Mouse (Mus musculus) heart, postnatal 25 days (tissue): ENCODE results near the gene Ccin. TPM values are rescaled to one million over a fixed set of nuclear protein-coding genes. Genes with fewer than 3 reads are reported as not detected.

ENCODE experiments used
- DNase-seq: peaks from one replicate; pipeline ENCODE4 v3.0.0; 2022; ENCODE audit warnings: low spot score
- intact Hi-C: fragments of 180-260 bp; cut with DNase I; formaldehyde crosslinking; loops from one replicate; pipeline ENCODE4 v1.15.1; 2025
- total RNA-seq, 2 experiments: library from RNA; stranded (reverse); gene quantifications; 2 replicates each; pipeline ENCODE4 v1.2.3; 2021

Ccin gene
- not detected for total RNA-seq

- intact Hi-C loops = loop anchor here (5.0 kb wide), 2 partner anchors 36 to 76 kb away; no protein-coding TSS in a partner anchor
- no peak for DNase-seq
Measured at GRCm38 (mm10) chr4:43983181-43983580, at the start of gene Ccin. Gene Ccin, plus strand, starts transcription at chr4:43983483.

DNA sequence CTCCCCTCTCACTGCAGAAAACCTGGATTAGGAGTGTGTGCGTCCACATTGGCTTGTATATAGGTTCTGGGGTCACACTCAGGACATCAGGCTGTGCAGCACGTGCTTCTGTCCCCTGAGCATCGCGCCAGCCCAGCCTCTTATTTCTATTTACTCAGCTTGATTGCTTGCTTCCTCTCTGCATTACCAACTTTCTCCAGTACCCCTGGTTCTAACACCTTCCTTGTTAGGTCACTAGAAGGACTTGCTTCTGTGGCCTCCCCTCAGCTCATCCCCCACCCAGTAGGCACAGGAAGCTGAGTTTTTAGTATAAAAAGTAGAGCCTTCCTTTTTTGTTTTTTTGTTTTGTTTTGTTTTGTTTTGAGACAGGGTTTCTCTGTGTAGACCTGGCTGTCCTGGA, 47.1 kb upstream of the Ccin start:
- no peak for DNase-seq
- intact Hi-C loops = no loop called here

- no peak for DNase-seq
Measured at GRCm38 (mm10) chr4:43936749-43937674, 46.3 kb upstream of the Ccin start.

DNA sequence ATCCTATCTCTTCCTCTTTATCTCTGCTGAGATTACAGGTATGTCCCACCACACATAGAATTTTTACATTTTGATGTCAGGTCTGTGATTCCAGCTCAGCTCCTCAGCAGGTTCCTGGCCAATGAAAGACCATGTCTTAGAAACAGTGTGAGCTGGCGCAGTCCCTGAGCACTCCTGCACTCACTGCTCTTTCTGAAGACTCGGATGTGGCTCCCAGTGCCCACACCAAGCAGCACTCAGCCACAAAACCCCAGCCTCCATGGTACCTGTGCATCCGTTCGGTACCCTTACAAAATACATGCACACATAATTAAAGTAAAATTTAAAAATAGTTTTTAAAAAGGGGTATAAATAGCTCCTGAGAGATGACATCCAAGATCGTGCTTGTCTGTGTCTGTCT, 42.0 kb upstream of the Ccin start:
- no peak for DNase-seq
- intact Hi-C loops = no loop called here

More at GRCm38 (mm10) chr4:43936749-43937674, 46.3 kb upstream of the Ccin start:
- intact Hi-C loops = no loop called here

- DNase-seq = no peak
- intact Hi-C loops = no loop called here
Measured at GRCm38 (mm10) chr4:43942421-43942820, 40.9 kb upstream of the Ccin start.

DNA sequence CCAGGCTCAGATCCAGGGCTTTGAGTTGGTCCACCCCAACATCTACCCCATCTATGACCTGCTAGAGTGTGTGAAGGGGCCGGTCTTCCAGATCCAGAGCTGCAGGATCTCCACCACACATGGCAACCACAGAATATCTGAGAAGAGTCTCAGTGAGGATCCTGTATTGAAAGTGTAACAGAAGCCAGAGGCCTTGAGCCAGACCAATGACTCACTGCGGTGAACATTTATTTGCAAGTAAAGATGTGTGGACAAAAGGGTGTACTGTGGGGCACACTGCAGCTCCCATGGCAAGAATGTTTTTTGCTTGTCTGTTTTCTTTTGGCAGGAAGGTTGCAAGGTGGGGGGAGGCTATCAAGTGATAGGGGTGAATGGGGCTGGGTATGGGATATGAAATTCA, 35.7 kb upstream of the Ccin start:
- intact Hi-C loops = loop anchor here (5.0 kb wide), 1 partner anchor 35 kb away; the partner anchor contains the start of gene Ccin
- no peak for DNase-seq

- peak; percentile 66 for DNase-seq
- intact Hi-C loops = no loop called here
Measured at GRCm38 (mm10) chr4:43957292-43957845, 25.9 kb upstream of the Ccin start, which contains the start of gene Glipr2. Gene Glipr2, plus strand, starts transcription at chr4:43957401.

- peak; percentile 49 for DNase-seq
Measured at GRCm38 (mm10) chr4:43957846-43958461, 25.3 kb upstream of the Ccin start.

DNA sequence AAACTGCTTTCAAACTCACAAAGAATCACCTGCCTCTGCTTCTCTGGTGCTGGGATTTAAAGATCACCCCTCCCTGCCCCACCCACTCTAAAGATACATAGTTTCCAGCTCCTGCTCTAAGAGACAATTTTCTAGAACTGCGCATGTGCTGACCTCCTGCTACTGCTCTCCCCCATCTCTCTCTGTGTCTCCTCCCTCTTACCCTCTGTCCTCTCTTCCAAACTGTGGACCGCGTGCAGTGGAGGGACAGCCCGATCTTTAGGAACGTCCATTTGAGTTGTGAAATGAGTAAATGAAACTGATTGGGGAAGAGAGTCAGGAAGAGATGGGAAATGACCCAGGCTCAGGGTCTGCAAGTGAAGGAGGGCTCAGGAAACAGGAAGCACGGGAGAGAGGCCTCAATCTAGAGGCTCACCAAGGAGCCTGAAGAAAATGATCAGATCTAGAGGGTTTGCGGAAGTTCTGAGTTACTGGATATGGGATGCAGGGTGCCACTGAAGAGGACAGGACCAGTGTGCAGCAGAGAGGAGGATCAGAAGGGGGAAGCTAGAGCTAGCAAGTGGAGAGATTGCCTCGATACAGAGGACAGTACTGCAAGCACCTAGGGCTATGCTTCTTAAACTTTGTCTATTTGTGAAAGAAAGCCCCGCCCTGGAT, 23.6 kb upstream of the Ccin start:
- no peak for DNase-seq
- intact Hi-C loops = no loop called here

More at GRCm38 (mm10) chr4:43957846-43958461, 25.3 kb upstream of the Ccin start:
- intact Hi-C loops = no loop called here

DNA sequence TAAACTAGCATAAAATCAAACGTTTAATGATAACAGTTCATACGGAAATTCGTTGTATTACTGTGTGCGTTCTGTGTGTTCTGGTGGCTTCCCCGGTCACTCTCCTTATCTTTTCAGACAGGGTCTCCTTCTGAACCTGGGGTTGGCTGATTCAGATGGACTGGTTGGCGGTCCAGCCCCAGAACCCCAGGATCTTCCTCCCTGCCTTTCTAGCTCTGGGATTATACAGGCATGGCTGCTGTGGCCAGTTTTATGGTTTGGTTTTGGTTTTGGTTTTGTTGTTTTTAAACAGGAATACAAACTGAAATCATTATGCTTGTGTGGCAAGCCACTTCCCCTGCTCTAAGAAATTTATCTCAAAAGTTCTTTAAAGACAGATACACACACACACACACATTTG, 23.1 kb upstream of the Ccin start:
- no peak for DNase-seq
- intact Hi-C loops = no loop called here

- DNase-seq = no peak
- intact Hi-C loops = no loop called here
Measured at GRCm38 (mm10) chr4:43964326-43964833, 18.9 kb upstream of the Ccin start.

DNA sequence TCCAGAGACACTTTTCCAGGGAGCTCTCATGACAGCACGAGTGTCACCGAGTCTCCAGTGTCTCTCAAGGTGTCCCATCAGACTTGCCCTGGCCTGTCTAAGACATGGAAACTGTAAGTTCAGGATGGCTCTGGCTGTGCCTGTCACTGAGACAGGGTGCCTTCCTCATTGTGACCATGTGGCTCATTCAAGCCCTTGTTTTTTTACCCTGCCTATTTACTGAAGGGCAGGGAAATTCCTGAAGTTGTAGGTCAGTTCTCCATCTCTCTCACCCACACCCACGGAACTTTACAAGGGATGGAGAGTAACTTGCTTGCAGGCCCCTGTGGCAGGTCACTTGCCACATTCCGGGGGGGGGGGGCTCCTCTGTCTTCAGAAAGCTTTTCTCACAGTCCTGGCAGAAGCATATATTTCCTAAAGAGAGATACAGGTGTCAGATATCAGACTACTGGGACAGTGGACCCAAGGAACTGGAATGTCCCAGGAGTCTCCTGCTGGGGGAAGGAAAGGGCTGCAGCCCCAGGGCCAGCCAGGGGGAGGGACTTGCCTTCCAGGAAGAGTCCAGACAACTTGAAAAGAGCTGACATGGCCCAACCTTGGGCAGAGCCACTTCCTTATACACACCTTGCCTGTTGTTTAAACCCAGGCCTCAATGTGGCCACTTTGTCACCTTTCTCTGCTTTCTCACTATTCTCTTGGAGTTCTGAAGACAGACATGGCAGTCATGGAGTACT, 18.2 kb upstream of the Ccin start:
- intact Hi-C loops = no loop called here
- no peak for DNase-seq

GRCm38 (mm10) chr4:43965856-43966535, 17.3 kb upstream of the Ccin start:
- intact Hi-C loops = no loop called here

GRCm38 (mm10) chr4:43968650-43969049, 14.6 kb upstream of the Ccin start:
- intact Hi-C loops = no loop called here
- DNase-seq = peak; percentile 60

More at GRCm38 (mm10) chr4:43965856-43966535, 17.3 kb upstream of the Ccin start:
- no peak for DNase-seq

DNA sequence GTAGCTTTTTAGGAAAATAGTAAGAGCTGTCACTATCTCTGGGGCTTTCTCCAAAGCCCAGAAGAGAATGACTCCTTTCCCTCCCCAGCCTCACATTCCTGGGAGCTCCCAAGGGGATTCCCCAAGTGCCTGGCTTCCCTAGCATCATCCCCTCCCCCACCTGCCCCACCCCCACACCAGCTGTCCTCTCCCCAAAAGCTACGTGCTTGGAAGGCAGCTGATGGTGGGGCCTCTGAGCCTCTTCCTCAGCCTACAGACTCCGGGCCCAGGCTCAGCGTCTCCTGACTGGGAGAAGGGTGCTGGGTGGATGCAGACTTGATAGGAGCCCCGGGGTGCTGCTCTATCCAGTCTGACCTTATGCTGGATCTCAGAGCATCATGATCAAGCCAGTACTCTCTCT, 13.9 kb upstream of the Ccin start:
- DNase-seq = no peak

DNA sequence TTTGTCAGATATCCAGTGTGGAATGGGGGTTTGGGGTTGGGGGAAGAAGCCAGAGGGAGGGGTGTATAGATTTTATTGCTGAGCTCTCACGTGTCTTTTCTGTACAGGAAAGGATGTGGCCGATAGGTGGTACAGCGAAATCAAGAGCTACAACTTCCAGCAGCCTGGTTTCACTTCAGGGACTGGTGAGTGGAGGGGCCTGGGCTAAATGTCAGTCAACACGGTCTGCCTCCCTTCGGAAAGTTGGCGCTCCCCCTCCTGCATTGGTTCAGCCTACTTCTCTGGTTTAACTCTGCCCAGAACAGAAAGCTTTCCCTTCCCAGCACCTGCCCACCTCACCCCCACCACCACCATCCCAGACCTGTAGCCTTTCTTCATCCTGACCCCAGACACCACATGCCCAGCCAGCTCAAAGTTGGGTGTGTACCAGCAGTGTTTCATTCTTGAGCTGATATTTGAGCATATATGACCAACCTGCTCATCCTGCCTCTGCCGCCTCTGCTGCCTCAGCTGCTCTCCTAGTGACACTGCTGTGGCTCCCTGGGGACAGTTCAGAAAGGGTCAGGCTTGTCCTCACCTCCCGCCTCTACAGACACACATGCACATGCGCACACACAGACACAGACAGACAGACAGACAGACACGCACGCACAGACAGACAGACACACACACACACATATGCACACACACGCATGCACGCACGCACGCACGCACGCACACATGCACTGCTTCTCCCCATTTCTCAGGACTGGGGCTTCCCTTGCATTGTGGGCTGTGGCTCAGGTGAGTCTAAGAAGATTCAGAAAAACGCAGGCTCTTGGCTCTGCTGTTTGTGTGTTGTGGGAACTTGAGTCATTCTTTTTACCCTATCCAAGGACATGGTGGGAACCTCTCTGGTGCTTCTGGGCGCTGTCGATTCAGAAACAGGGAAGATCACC, 12.6 kb upstream of the Ccin start:
- intact Hi-C loops = no loop called here
- no peak for DNase-seq

More for the DNA sequence above, 13.9 kb upstream of the Ccin start:
- intact Hi-C loops = no loop called here

DNA sequence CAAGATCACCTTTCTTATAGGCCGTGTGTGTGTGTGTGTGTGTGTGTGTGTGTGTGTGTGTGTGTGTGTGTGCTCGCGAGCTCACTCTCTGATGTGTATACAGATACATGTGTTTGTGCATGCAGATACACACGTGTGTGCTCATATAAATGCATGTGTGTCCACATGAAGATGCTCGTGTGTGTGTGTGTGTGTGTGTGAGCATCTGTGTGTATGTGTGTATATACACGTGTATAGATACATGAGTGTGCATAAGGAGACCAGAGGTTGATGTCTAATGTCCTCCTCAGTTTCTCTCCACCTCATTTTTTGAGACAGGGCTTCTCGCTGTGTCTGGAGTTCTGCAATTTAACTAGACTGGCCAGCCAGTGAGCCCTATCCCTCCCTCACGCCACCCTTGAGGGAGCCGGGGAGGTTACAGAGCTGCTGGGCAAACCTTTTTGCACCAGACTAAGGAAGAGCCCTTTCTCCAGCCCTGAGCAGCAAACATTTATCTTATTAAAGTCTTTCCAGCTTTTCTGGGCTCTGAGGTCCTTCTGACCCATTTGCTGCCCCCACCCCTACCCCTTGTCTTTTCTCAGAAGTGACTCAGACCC, 11.6 kb upstream of the Ccin start:
- intact Hi-C loops = no loop called here
- no peak for DNase-seq
